Mouse (Mus musculus) kidney, postnatal 0 days (tissue): ENCODE data around the gene Kif6. TPM values are rescaled to one million over a fixed set of nuclear protein-coding genes. Genes with fewer than 3 reads are reported as not detected.

Experiments used
- ATAC-seq: fragments of 200-750 bp; cut with Nextera tagmentation; replicated peaks from 2 replicates; pipeline ENCODE4 v1.8.0; 2017; ENCODE audit warnings: low read depth, moderate number of reproducible peaks, moderate TSS enrichment, moderate library complexity; ENCODE audit not compliant: low FRiP score
- DNase-seq: peaks from one replicate; pipeline ENCODE4 v3.0.0-alpha.2; 2016; ENCODE audit warnings: low spot score
- H3K27ac ChIP-seq: fragments of 300-500 bp; sonication (generic); 2 replicates; pipeline ENCODE4 v1.5.1; 2014; ENCODE audit warnings: mild to moderate bottlenecking
- H3K27me3 ChIP-seq: fragments of 300-500 bp; sonication (generic); 2 replicates; pipeline ENCODE4 v1.6.1; 2014; ENCODE audit warnings: low read length, mixed read lengths; ENCODE audit not compliant: insufficient read depth
- H3K36me3 ChIP-seq: fragments of 300-500 bp; sonication (generic); 2 replicates; pipeline ENCODE4 v1.6.1; 2014; ENCODE audit warnings: low read length, mixed read lengths; ENCODE audit not compliant: insufficient read depth
- H3K4me1 ChIP-seq: fragments of 300-500 bp; sonication (generic); replicated peaks from 2 replicates; pipeline ENCODE4 v1.6.1; 2014; ENCODE audit warnings: antibody characterized with exemption, low read length, mixed read lengths; ENCODE audit not compliant: insufficient read depth
- H3K4me2 ChIP-seq: fragments of 300-500 bp; sonication (generic); 2 replicates; pipeline ENCODE4 v1.6.1; 2014; ENCODE audit warnings: mild to moderate bottlenecking, low read length, moderate library complexity, mixed read lengths
- H3K4me3 ChIP-seq: fragments of 300-500 bp; sonication (generic); replicated peaks from 2 replicates; pipeline ENCODE4 v1.5.1; 2014; ENCODE audit warnings: low read depth, low read length
- H3K9ac ChIP-seq: fragments of 300-500 bp; sonication (generic); 2 replicates; pipeline ENCODE4 v1.6.1; 2014; ENCODE audit warnings: low read depth, low read length
- H3K9me3 ChIP-seq: fragments of 300-500 bp; sonication (generic); replicated peaks from 2 replicates; pipeline ENCODE4 v1.6.1; 2016; ENCODE audit warnings: low read length, inconsistent platforms, mixed read lengths
- CTCF ChIP-seq: IDR thresholded peaks from 2 replicates; pipeline ENCODE4 v1.5.1; 2016; ENCODE audit warnings: antibody characterized with exemption, low read depth, mild to moderate bottlenecking, moderate library complexity
- WGBS: fragments of 180-500 bp; shearing (Covaris S2); extraction: QIAGEN DNeasy Blood & Tissue Kit; methylation state at CpG from one replicate; pipeline ENCODE4 v1.1.7; 2014; 5-methylcytosine and 5-hydroxymethylcytosine counted together
- polyA plus RNA-seq: library from polyadenylated mRNA; unstranded; fragments of >200 nt; fragmentation: Nextera tagmentation; extraction: Ambion mirVana; gene quantifications from 2 replicates; pipeline ENCODE4 v1.2.1, GENCODE M21; 2015

The Kif6 gene
- polyA plus RNA-seq, 1 experiment from 2014 or later = 1.3 TPM

DNA sequence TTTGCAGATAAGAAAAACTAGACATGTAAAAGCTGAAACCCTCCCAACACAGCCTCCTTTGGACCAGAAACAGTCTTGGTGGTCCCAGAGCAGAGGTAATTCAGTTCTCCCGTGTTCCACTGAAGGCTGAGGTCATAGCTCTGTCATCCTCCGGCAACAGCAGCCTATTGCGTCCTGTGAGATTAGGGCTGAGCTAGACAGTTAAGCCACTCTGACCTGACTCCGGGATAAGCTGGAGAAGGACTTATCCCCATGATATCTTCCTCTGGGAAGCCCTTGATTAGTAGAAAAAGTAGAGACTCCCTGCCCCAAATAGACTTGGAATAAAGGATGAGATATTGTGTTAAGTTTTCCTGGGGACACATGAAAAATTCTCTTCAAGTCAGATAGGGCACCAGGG is 319.6 kb downstream of the Kif6 start:
- Histone ChIP-seq H3K9ac (no peak overlapping the region), H3K4me3 (no peak overlapping the region), H3K4me2 (no peak overlapping the region), H3K27me3 (no peaks in the 10 kb centered on the region), H3K4me1 (no peaks in the 10 kb centered on the region), H3K36me3 (no peaks in the 10 kb centered on the region), H3K9me3 (no peaks in the 10 kb centered on the region), H3K27ac (no peak overlapping the region)
- DNase-seq (no peak), ATAC-seq (no peak)
- WGBS = 59% methylated on average over 4 of the region's 4 CpGs
- no peak for TF ChIP-seq CTCF

DNA sequence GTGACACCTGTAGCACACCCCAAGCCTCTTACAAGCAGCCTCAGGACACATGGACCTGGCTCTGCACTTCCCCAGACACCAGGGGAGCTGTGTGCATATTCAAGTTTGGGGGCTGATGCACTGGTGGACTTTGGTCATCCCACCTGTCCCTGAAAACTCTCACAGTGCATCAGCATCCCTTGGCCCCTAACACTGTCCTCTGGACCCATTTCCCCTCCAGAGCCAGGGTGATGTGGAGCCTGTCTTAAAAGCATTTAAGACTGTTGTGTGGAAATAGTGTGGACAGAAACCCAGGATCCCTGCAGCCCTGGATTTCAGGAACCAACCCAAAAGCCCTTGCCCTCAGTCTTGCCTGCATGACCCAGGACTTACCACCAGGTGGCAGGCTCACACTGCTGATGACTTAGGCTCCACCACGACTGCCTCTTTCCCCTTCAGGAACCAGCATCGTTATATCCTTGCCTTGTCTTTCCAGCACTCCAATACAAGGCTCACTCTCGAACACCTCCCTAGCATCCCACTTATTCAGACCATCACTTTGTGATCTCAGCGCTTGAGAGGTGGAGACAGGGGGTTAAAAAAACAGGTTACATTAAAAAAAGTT is 320.8 kb downstream of the Kif6 start:
- Histone ChIP-seq H3K9ac (no peak overlapping the region), H3K36me3 (no peaks in the 10 kb centered on the region), H3K4me3 (no peak overlapping the region), H3K27ac (no peak overlapping the region), H3K4me2 (no peak overlapping the region), H3K27me3 (no peaks in the 10 kb centered on the region), H3K4me1 (no peaks in the 10 kb centered on the region), H3K9me3 (no peaks in the 10 kb centered on the region)
- peak; percentile 98 for TF ChIP-seq CTCF
- 3% methylated on average over 4 of the region's 4 CpGs for WGBS
- ATAC-seq = peak; percentile 37; the same call in 1 of the 2 replicates
- peak; percentile 92 for DNase-seq

DNA sequence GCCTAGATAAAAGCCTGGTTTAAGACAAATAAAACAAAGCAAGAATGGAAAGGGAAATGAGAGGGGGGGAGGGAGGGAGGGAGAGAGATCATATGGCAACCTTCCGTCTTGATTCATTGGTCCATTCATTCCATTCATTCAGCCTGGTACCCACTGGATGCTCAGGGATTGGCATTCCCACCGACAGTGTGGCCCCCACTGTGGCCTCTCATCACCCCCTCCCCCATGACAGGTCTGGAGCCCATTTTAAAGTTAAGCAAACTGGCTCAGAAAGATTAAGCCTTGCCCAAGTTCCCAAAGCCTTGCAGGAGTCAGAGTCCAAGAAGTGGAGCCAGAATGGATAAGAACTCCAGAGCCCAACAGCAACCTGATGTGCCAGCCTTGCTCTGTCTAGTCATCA is 321.3 kb downstream of the Kif6 start:
- Histone ChIP-seq H3K4me1 (no peaks in the 10 kb centered on the region), H3K9me3 (no peaks in the 10 kb centered on the region), H3K36me3 (no peaks in the 10 kb centered on the region), H3K27me3 (no peaks in the 10 kb centered on the region), H3K27ac (no peak overlapping the region), H3K4me3 (no peak overlapping the region), H3K4me2 (no peak overlapping the region), H3K9ac (no peak overlapping the region)
- TF ChIP-seq CTCF = no peak
- 15% methylated on average over 2 of the region's 2 CpGs for WGBS
- no peak for DNase-seq
- no peak for ATAC-seq

DNA sequence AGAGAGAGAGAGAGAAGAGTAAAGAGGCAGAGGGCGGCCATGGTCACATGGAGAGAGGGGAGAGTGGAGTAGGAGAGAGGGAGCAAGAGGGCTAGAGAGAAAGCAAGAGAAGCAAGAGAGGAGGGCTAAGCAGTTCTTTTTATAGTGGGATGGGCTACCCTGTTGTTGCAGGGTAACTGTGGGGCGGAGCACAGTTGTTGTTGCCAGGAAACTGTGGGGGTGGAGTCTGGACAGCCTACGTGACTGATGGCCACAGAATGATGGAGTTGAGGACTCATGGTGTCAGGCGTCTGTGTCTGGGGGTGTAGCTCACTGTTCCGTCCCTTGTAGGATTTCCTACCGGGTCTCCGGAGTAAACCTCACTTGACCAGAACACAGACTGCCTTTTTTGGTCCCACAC is 324.2 kb downstream of the Kif6 start:
- Histone ChIP-seq H3K4me1 (no peaks in the 10 kb centered on the region), H3K9ac (no peak overlapping the region), H3K9me3 (no peaks in the 10 kb centered on the region), H3K36me3 (no peaks in the 10 kb centered on the region), H3K27me3 (no peaks in the 10 kb centered on the region), H3K4me3 (no peak overlapping the region), H3K4me2 (no peak overlapping the region), H3K27ac (no peak overlapping the region)
- ATAC-seq = no peak
- no peak for TF ChIP-seq CTCF
- no peak for DNase-seq
- WGBS = 61% methylated on average over 7 of the region's 7 CpGs

DNA sequence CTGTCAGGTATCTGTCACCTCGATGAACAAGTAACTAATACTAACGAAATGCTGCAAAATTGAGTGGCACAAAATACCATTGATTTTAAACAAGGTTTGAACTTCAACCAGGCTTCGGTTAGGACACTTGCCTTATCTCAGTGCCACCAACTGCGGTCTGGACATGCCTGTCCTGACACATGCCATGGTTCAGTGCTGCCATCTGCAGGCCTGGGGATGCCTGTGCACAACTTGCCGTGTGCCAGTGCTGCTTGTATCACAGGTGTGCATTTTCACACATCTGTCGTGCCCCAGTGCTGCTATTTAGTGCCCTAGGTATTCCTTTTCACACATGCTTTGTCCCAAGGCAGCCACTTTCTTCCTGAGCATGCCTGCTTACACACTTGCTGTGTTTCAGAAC is 327.7 kb downstream of the Kif6 start:
- Histone ChIP-seq H3K27me3 (no peaks in the 10 kb centered on the region), H3K4me3 (no peak overlapping the region), H3K36me3 (no peaks in the 10 kb centered on the region), H3K9ac (no peak overlapping the region), H3K4me2 (no peak overlapping the region), H3K4me1 (no peaks in the 10 kb centered on the region), H3K9me3 (no peaks in the 10 kb centered on the region), H3K27ac (no peak overlapping the region)
- peak; percentile 49; the same call in 1 of the 2 replicates for TF ChIP-seq CTCF
- 60% methylated on average over 6 of the region's 6 CpGs for WGBS
- ATAC-seq = no peak
- no peak for DNase-seq

DNA sequence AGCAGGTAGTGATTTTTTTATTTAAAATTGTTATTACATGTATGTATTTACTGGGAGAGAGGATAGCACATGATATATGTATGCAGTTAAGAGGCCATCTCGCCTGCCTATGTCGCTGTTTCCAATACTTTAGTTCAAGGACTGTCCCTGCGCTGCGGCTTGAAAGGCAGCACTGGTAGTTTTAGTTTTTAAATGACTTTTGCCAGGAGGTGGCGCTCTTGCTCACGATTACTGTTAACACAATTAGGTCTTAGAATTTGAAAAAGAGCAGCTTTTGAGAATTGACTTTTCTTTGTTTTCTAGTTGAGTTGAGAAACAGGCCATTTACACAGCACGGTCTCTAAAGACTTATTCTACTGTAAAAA is 336.5 kb downstream of the Kif6 start:
- ATAC-seq (no peak), DNase-seq (peak; percentile 94)
- H3K27me3 ChIP-seq = no peaks in the 10 kb centered on the region
- H3K9me3 ChIP-seq = no peaks in the 10 kb centered on the region
- peak overlapping the region; percentile 40 for H3K4me2 ChIP-seq
- 8% methylated on average over 7 of the region's 7 CpGs for WGBS
- H3K4me1 ChIP-seq = no peaks in the 10 kb centered on the region
- H3K27ac ChIP-seq = peak overlapping the region; percentile 43; the same call in 1 of the 2 replicates
- TF ChIP-seq CTCF = peak; percentile 76
- H3K36me3 ChIP-seq = no peaks in the 10 kb centered on the region
- no peak overlapping the region for H3K9ac ChIP-seq
- no peak overlapping the region for H3K4me3 ChIP-seq
